Mouse (Mus musculus) CH12.LX (cell line): ENCODE measurements at regions not wholly inside any gene's neighbourhood (a gene's known extent, or its start where the extent isn't known, plus 50 kb on each side); places are given as distances from the start of the nearest gene placed in this dataset.

ENCODE experiments used
- DNase-seq: peaks from one replicate; pipeline ENCODE4 v3.0.0-alpha.2; 2013; ENCODE audit errors: extremely low read depth
- H3K27ac ChIP-seq: 2 replicates; pipeline ENCODE4 v1.5.1; 2012; ENCODE audit warnings: low read depth, mild to moderate bottlenecking, control low read depth, moderate library complexity; ENCODE audit not compliant: insufficient read depth
- H3K27me3 ChIP-seq: replicated peaks from 2 replicates; pipeline ENCODE3; 2012; ENCODE audit warnings: inconsistent platforms
- H3K36me3 ChIP-seq, 2 experiments: replicated peaks in 1 of 2; 2 replicates each; pipeline versions ENCODE3 to v1.6.1; 2012; ENCODE audit warnings: inconsistent platforms in 1 of 2, low read length in 1 of 2, mild to moderate bottlenecking in 1 of 2, mixed read lengths in 1 of 2, moderate library complexity in 1 of 2; ENCODE audit not compliant: control insufficient read depth in 1 of 2, insufficient read depth in 1 of 2
- H3K4me1 ChIP-seq, 2 experiments: 2 replicates each; pipeline ENCODE4 v1.6.1; 2012; ENCODE audit warnings: inconsistent platforms in 1 of 2, moderate library complexity in 1 of 2; ENCODE audit not compliant: insufficient read depth in 2 of 2, control insufficient read depth in 1 of 2
- H3K4me2 ChIP-seq: 2 replicates; pipeline ENCODE4 v1.6.1; 2012; ENCODE audit warnings: low read depth, mild to moderate bottlenecking, control low read depth; ENCODE audit not compliant: poor library complexity, insufficient read depth, severe bottlenecking
- H3K4me3 ChIP-seq, 3 experiments: fragments of 150-350 bp in 1 of 3; sonication (generic) in 1 of 3; replicated peaks in 1 of 3; 2 replicates each; pipeline versions ENCODE3 to v1.5.1; 2011 to 2012; ENCODE audit warnings: low read depth in 2 of 3, low read length in 2 of 3, mild to moderate bottlenecking in 2 of 3, moderate library complexity in 2 of 3, control low read depth in 1 of 3, improper control_type of control experiment in 1 of 3, inconsistent platforms in 1 of 3, mixed read lengths in 1 of 3; ENCODE audit not compliant: poor library complexity in 1 of 3
- H3K79me2 ChIP-seq: replicated peaks from 2 replicates; pipeline ENCODE4 v1.6.1; 2012; ENCODE audit warnings: mild to moderate bottlenecking, moderate library complexity; ENCODE audit not compliant: control insufficient read depth, poor library complexity, insufficient read depth, severe bottlenecking; ENCODE audit errors: extremely low read depth
- H3K9ac ChIP-seq: 2 replicates; pipeline ENCODE4 v1.6.1; 2012; ENCODE audit warnings: low read depth, mild to moderate bottlenecking, control low read depth, moderate library complexity; ENCODE audit not compliant: insufficient read depth
- H3K9me3 ChIP-seq: replicated peaks from 2 replicates; pipeline ENCODE3; 2012; ENCODE audit warnings: low read length, inconsistent platforms, mixed read lengths
- ELF1 ChIP-seq: IDR thresholded peaks from 2 replicates; pipeline ENCODE4 v1.6.1; 2014; ENCODE audit warnings: low read depth, mild to moderate bottlenecking, inconsistent platforms, low read length, improper control_type of control experiment
- JUN ChIP-seq: IDR thresholded peaks from 2 replicates; pipeline ENCODE4 v1.6.1; 2011; ENCODE audit warnings: low read depth, mild to moderate bottlenecking, low read length, improper control_type of control experiment, moderate library complexity; ENCODE audit not compliant: insufficient read depth
- JUND ChIP-seq: conservative IDR thresholded peaks from 2 replicates; pipeline ENCODE4 v1.6.1; 2011; ENCODE audit warnings: low read depth, low read length, improper control_type of control experiment
- NRF1 ChIP-seq: IDR thresholded peaks from 2 replicates; pipeline ENCODE4 v1.6.1; 2014; ENCODE audit warnings: low read depth, mild to moderate bottlenecking, inconsistent platforms, low read length, improper control_type of control experiment, moderate library complexity
- dilution Hi-C: fragments of 300-500 bp; cut with MboI; formaldehyde crosslinking; loops from 2 replicates; pipeline ENCODE4 v1.14.3; 2020; ENCODE audit warnings: low sequenced_read_pairs; ENCODE audit not compliant: extremely low pct_unique_long_range_greater_than_20kb, extremely low pct_ligation_motif_present
- in situ Hi-C: fragments of 300-500 bp; cut with MboI; formaldehyde crosslinking; loops from 3 replicates; pipeline ENCODE4 v1.14.3; 2019; ENCODE audit warnings: low sequenced_read_pairs, low pct_ligation_motif_present, low pct_unique_long_range_greater_than_20kb, mixed read lengths

DNA sequence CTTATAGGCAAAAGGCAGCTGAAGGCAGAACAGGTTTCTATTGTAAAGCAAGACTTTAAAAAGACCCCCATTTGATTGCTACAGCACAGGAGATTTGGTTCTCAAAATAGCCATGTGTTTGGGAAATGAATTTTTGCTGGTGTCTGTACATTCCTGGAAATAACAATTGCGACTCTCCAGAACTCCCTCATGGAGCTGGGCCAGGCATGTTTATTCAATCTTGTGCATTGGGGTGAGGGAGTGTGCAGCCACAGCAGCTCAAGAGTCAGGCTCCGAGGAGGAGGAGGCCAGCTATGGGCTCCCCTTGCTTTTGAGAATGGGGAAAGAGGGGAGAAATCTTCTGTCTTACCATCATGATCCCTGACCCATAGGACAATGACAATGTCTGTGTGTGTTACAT, 51.9 kb upstream of the Habp2 start:
- no peak for DNase-seq
- Histone ChIP-seq H3K9ac (no peak overlapping the region), H3K4me3 (no peak overlapping the region), H3K27me3 (peaks cover 78% of the 10 kb centered on the region), H3K79me2 (no peaks in the 10 kb centered on the region), H3K4me1 (no peaks in the 10 kb centered on the region), H3K27ac (no peak overlapping the region), H3K4me2 (no peak overlapping the region), H3K9me3 (peaks cover 14% of the 10 kb centered on the region), H3K36me3 (no peaks in the 10 kb centered on the region)
- dilution Hi-C loops (no loop called here), in situ Hi-C loops (no loop called here)
- TF ChIP-seq ELF1 = no peak
- TF ChIP-seq JUND = no peak
- no peak for TF ChIP-seq JUN
- TF ChIP-seq NRF1 = no peak
